ENCODE assay signal across 12 mouse cellular contexts in the genomic region with DNA sequence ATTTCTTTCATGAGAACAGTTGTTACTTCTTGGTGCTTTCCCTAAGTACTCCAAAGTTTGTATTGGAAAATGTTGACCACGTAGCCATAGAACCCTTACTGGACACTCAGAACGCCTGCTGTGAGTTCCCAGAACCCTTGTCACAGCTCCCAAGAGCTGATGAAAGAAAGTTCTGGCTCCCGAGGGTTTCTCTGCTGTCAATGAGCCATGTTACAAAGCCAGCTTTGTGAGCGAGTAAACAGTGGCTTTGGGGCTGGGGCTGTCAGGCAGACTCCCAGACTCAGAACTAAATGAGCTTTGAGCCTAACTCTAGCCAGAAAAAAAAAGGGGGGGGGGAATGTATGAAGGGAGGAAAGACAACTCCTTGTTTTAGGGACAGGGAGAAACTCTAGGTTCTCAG.
DNase-seq lines count a peak whose midpoint lies in the region; ATAC-seq lines count a peak whose summit lies in the region.
"Had no signal": no experiment of that assay in that cellular context is flagged by ENCODE, and none has a peak within 500 bp of the region (broad histone marks: within the 10 kb centered on the region; RNA-seq: fewer than 3 reads in every experiment).

No protein-coding gene starts in this region.

- DNase-seq in frontal cortex, postnatal 36 days (ENCODE audit: low spot score in 2 of 2), result no peak
- DNase-seq in midbrain, embryonic 14.5 days, result peak; percentile 41
- DNase-seq in heart, postnatal 10 days, result peak; percentile 36 to 49
- DNase-seq in skeletal muscle tissue, adult 2 months (ENCODE audit: low read depth, low spot score), result peak; percentile 14
- DNase-seq in adrenal gland, adult 18-20 months (ENCODE audit: low spot score in 2 of 2), result no peak

- H3K4me2 ChIP-seq in midbrain, embryonic 14.5 days (ENCODE audit: low read length), result no peak overlapping the region
- H3K4me2 ChIP-seq in midbrain, embryonic 13.5 days (replicated peaks), result no peak overlapping the region
- H3K4me2 ChIP-seq: hindbrain, embryonic 14.5 days; limb, embryonic 12.5 days; lung, embryonic 15.5 days had no signal

- no peaks in the 10 kb centered on the region for H3K4me1 ChIP-seq in midbrain, embryonic 14.5 days (ENCODE audit: control insufficient read depth, insufficient read depth, low read length)
- H3K4me1 ChIP-seq in midbrain, embryonic 13.5 days (replicated peaks), result no peaks in the 10 kb centered on the region
- H3K4me1 ChIP-seq: limb, embryonic 12.5 days; lung, embryonic 15.5 days had no signal

- no peak overlapping the region for H3K4me3 ChIP-seq in midbrain, embryonic 14.5 days (replicated peaks; ENCODE audit: low read depth, low read length)
- H3K4me3 ChIP-seq in midbrain, embryonic 13.5 days (replicated peaks), result no peak overlapping the region
- H3K4me3 ChIP-seq: limb, embryonic 12.5 days; lung, embryonic 15.5 days; myocyte had no signal

- no peaks in the 10 kb centered on the region for H3K27me3 ChIP-seq in midbrain, embryonic 14.5 days (ENCODE audit: control insufficient read depth, insufficient read depth, low read length)
- no peaks in the 10 kb centered on the region for H3K27me3 ChIP-seq in midbrain, embryonic 13.5 days
- H3K27me3 ChIP-seq: CH12.LX; limb, embryonic 12.5 days; lung, embryonic 15.5 days had no signal

- WGBS in midbrain, embryonic 14.5 days, result 22% methylated on average over 4 of the region's 4 CpGs
- 20% methylated on average over 4 of the region's 4 CpGs for WGBS in midbrain, embryonic 13.5 days

- no peak overlapping the region for H3K9ac ChIP-seq in midbrain, embryonic 14.5 days (replicated peaks; ENCODE audit: low read length)
- no peak overlapping the region for H3K9ac ChIP-seq in midbrain, embryonic 13.5 days (replicated peaks)
- H3K9ac ChIP-seq: hindbrain, embryonic 14.5 days; limb, embryonic 12.5 days; lung, embryonic 15.5 days had no signal

- ATAC-seq in frontal cortex, adult (ENCODE audit: low TSS enrichment), result peak; percentile 47; the same call in 1 of the 2 replicates
- no peak for ATAC-seq in midbrain, embryonic 14.5 days (ENCODE audit: low FRiP score, low TSS enrichment)
- ATAC-seq in midbrain, embryonic 13.5 days, result no peak

- H3K36me3 ChIP-seq in midbrain, embryonic 14.5 days (ENCODE audit: control insufficient read depth, insufficient read depth, low read length), result no peaks in the 10 kb centered on the region
- no peaks in the 10 kb centered on the region for H3K36me3 ChIP-seq in midbrain, embryonic 13.5 days
- H3K36me3 ChIP-seq: limb, embryonic 12.5 days; lung, embryonic 15.5 days had no signal

- intact Hi-C loops in heart, postnatal 10 days (cut with DNase I), result no loop called here

- no peak overlapping the region for H3K27ac ChIP-seq in midbrain, embryonic 14.5 days (replicated peaks; ENCODE audit: low read depth, low read length)
- H3K27ac ChIP-seq in midbrain, embryonic 13.5 days, result no peak overlapping the region
- H3K27ac ChIP-seq: hindbrain, embryonic 14.5 days; limb, embryonic 12.5 days; lung, embryonic 15.5 days had no signal

- no peaks in the 10 kb centered on the region for H3K9me3 ChIP-seq in midbrain, embryonic 14.5 days (ENCODE audit: control insufficient read depth, low read length)
- H3K9me3 ChIP-seq in midbrain, embryonic 13.5 days, result no peaks in the 10 kb centered on the region
- H3K9me3 ChIP-seq: limb, embryonic 12.5 days; lung, embryonic 15.5 days had no signal

Comparison
In these comparisons a context has a peak if more than half of its experiments do, and no peak if none do; other contexts are left out.
1. DNase-seq: peak in midbrain, embryonic 14.5 days (single experiment), heart, postnatal 10 days (2 of 2) and skeletal muscle tissue, adult 2 months (single experiment); none in frontal cortex, postnatal 36 days (0 of 2) and adrenal gland, adult 18-20 months (0 of 2).